Mouse (Mus musculus): ENCODE results near the gene Arid5a. TPM values are rescaled to one million over a fixed set of nuclear protein-coding genes. Genes with fewer than 3 reads are reported as not detected.

Gene Arid5a
- polyA plus RNA-seq, 1 experiment from 2014 or later = 4.9 TPM

DNA sequence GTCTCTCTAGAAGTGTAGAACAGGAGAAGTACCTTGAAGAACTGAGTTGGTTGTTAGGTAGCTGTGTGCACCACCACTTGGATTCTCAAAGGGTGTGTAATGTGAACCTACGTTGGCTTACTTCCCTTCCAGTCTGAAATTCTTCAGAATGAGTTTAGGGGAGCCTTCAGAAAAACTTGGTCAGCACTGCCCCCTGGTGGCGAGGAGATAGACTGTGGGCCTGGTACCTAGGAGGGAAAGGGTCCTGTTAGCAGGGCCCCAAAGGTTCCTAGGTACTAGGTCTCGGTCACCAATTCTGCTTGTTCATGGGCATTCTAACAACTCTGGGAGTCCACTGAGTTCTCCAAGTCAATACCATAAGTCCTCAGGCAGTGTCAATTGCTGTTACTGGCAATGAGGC lies 28.3 kb upstream of the Arid5a start:
- no peak for ATAC-seq (ENCODE audit: low read depth)
- WGBS (ENCODE audit: insufficient replicate concordance) = 17% methylated on average over 3 of the region's 3 CpGs

DNA sequence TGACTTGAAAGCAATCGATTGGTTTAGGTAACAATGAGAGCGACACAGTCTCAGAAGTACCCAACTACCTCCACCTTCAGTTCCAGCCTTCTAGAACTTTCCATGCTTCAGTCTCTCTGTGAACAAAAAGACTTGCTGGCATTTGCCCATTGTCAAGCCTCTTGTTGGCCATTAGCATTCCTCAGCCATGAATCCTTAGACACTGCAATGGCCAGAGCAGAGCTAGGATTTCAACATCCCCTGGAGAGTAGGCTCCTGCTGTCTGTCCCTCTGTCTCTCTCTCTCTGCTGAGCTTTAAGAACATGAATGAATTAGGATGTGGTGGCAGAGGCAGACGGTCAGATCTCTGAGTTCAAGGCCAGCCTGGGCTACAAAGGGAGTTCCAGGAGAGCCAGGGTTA lies 26.6 kb upstream of the Arid5a start:
- WGBS (ENCODE audit: insufficient replicate concordance) = 70% methylated on average over 3 of the region's 3 CpGs
- ATAC-seq (ENCODE audit: low read depth) = no peak
- Histone ChIP-seq H3K4me2 (ENCODE audit: low read depth, low read length) (no peak overlapping the region), H3K9ac (ENCODE audit: low read depth, low read length) (no peak overlapping the region), H3K4me3 (ENCODE audit: low read depth, low read length) (no peak overlapping the region), H3K36me3 (ENCODE audit: control insufficient read depth, insufficient read depth) (no peaks in the 10 kb centered on the region), H3K4me1 (ENCODE audit: control insufficient read depth, low read depth, low read length) (no peaks in the 10 kb centered on the region), H3K9me3 (replicated peaks; ENCODE audit: control insufficient read depth, low read length) (no peaks in the 10 kb centered on the region), H3K27me3 (ENCODE audit: control insufficient read depth, insufficient read depth, low read depth, low read length) (no peaks in the 10 kb centered on the region), H3K27ac (ENCODE audit: low read length) (no peak overlapping the region)

More for the DNA sequence above, 28.3 kb upstream of the Arid5a start:
- Histone ChIP-seq H3K9ac (ENCODE audit: low read depth, low read length) (no peak overlapping the region), H3K36me3 (ENCODE audit: control insufficient read depth, insufficient read depth) (no peaks in the 10 kb centered on the region), H3K4me1 (ENCODE audit: control insufficient read depth, low read depth, low read length) (no peaks in the 10 kb centered on the region; the same call in none of the 2 replicates), H3K27ac (ENCODE audit: low read length) (no peak overlapping the region), H3K27me3 (ENCODE audit: control insufficient read depth, insufficient read depth, low read depth, low read length) (no peaks in the 10 kb centered on the region), H3K4me2 (ENCODE audit: low read depth, low read length) (no peak overlapping the region), H3K9me3 (replicated peaks; ENCODE audit: control insufficient read depth, low read length) (no peaks in the 10 kb centered on the region), H3K4me3 (ENCODE audit: low read depth, low read length) (no peak overlapping the region)

DNA sequence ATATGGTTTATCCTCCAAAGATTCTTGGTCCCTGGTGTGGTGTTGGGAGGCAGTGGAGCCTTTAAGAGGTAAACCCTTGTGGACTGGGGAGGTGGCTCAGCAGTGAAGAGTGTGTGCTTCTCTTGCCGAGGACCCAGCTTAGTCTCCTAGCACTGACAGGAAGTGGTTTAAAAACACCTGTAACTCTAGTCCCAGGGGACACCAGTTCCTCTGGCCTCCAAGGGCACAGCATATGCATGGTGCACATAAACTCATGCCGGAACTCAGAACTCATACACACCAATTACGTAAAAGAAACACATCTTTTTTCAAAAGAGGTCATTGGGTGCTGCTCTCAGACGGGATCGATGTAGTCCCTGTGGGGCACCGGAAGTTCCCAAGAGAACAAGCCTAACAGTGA lies 25.7 kb upstream of the Arid5a start:
- Histone ChIP-seq H3K9ac (ENCODE audit: low read depth, low read length) (no peak overlapping the region), H3K27ac (ENCODE audit: low read length) (no peak overlapping the region), H3K4me2 (ENCODE audit: low read depth, low read length) (no peak overlapping the region), H3K27me3 (ENCODE audit: control insufficient read depth, insufficient read depth, low read depth, low read length) (no peaks in the 10 kb centered on the region), H3K4me1 (ENCODE audit: control insufficient read depth, low read depth, low read length) (no peaks in the 10 kb centered on the region), H3K36me3 (ENCODE audit: control insufficient read depth, insufficient read depth) (no peaks in the 10 kb centered on the region), H3K4me3 (ENCODE audit: low read depth, low read length) (no peak overlapping the region), H3K9me3 (replicated peaks; ENCODE audit: control insufficient read depth, low read length) (no peaks in the 10 kb centered on the region)
- no peak for ATAC-seq (ENCODE audit: low read depth)
- 73% methylated on average over 6 of the region's 6 CpGs for WGBS (ENCODE audit: insufficient replicate concordance)

DNA sequence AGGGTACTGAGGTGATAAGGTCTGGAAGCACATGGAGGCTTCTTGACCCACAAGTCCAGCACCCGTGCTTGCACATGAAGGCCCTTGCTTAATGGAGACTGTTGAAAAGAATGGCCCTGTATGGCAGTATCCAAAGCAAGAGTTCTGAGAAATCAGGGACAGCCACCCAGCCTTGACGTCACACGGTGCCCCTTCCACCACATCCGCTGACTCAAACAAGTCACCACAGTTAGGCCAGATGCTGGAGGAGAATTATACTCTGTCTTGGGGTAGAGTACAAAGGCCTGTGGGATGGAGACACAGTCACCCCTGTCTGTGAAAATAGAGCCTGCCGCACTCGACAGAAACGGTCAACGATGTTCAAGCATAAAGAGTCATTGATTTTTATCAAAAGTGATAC lies 14.1 kb upstream of the Arid5a start:
- no peak overlapping the region for H3K4me2 ChIP-seq (ENCODE audit: low read depth, low read length)
- peaks cover 5% of the 10 kb centered on the region for H3K27me3 ChIP-seq (ENCODE audit: control insufficient read depth, insufficient read depth, low read depth, low read length)
- H3K4me3 ChIP-seq (ENCODE audit: low read depth, low read length) = no peak overlapping the region
- no peaks in the 10 kb centered on the region for H3K9me3 ChIP-seq (replicated peaks; ENCODE audit: control insufficient read depth, low read length)
- no peak for ATAC-seq (ENCODE audit: low read depth)
- H3K4me1 ChIP-seq (ENCODE audit: control insufficient read depth, low read depth, low read length) = no peaks in the 10 kb centered on the region
- WGBS (ENCODE audit: insufficient replicate concordance) = 81% methylated on average over 8 of the region's 8 CpGs
- no peak overlapping the region for H3K27ac ChIP-seq (ENCODE audit: low read length)
- H3K9ac ChIP-seq (ENCODE audit: low read depth, low read length) = no peak overlapping the region
- no peaks in the 10 kb centered on the region for H3K36me3 ChIP-seq (ENCODE audit: control insufficient read depth, insufficient read depth)

DNA sequence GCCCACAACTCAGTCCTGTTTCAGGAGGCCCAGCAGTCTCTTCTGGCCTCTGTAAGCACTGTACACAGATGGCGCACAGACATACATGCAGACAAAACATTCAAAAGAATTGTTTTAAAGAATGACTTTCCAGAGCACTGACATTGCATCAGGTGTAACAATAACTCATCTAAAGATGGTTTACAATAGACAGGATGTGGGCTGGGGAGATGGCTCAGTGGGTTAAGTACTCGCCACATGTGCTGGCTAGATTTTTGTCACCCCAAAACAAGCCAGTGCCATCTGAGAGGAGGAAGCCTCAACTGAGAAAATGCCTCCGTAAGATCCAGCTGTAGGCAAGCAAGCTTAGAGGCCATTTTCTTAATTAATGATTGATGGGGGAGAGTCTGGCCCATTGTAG lies 13.1 kb upstream of the Arid5a start:
- peaks cover 14% of the 10 kb centered on the region for H3K27me3 ChIP-seq (ENCODE audit: control insufficient read depth, insufficient read depth, low read depth, low read length)
- H3K27ac ChIP-seq (ENCODE audit: low read length) = no peak overlapping the region
- H3K4me3 ChIP-seq (ENCODE audit: low read depth, low read length) = no peak overlapping the region
- no peak overlapping the region for H3K4me2 ChIP-seq (ENCODE audit: low read depth, low read length)
- no peak for ATAC-seq (ENCODE audit: low read depth)
- no peaks in the 10 kb centered on the region for H3K4me1 ChIP-seq (ENCODE audit: control insufficient read depth, low read depth, low read length)
- 51% methylated on average over 3 of the region's 3 CpGs for WGBS (ENCODE audit: insufficient replicate concordance)
- H3K9me3 ChIP-seq (replicated peaks; ENCODE audit: control insufficient read depth, low read length) = no peaks in the 10 kb centered on the region
- H3K9ac ChIP-seq (ENCODE audit: low read depth, low read length) = no peak overlapping the region
- no peaks in the 10 kb centered on the region for H3K36me3 ChIP-seq (ENCODE audit: control insufficient read depth, insufficient read depth)

DNA sequence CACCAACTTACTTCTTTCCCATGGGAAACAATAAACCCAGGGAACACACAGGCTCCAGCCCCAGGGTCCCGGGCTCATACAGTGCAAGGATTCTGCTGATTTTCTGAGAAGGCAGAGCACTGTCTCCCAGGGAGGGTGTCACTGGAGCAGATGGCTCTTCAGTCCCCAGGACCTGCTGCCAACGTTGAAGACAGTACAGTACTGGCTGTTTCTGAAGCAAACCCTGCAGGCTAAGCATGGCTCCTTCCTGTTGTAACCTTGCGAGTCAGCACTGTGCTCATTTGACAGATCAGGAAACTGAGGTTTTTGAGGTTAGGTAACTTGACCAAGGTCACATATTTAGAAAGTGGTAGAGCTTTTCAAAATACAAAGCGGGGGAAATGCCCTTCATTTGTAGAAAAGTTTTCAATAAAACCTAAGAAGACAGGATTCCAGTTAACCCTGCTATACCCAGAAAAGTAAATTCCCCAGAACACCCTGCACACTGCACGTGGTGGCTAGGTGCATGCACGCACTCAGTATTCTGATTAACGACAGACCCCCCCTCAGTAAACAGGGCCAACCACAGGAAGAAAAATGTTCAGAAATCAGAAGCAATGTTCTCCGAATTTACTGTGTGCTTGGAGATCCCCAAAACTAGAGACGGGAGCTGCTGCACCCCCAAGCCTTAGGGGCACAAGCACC lies 10.9 kb upstream of the Arid5a start:
- H3K27ac ChIP-seq (ENCODE audit: low read length) = no peak overlapping the region
- ATAC-seq (ENCODE audit: low read depth) = no peak
- H3K9ac ChIP-seq (ENCODE audit: low read depth, low read length) = no peak overlapping the region
- 13% methylated on average over 9 of the region's 9 CpGs for WGBS (ENCODE audit: insufficient replicate concordance)
- no peak overlapping the region; the same call in 1 of the 2 replicates for H3K4me2 ChIP-seq (ENCODE audit: low read depth, low read length)
- H3K36me3 ChIP-seq (ENCODE audit: control insufficient read depth, insufficient read depth) = no peaks in the 10 kb centered on the region
- H3K4me1 ChIP-seq (ENCODE audit: control insufficient read depth, low read depth, low read length) = no peaks in the 10 kb centered on the region
- H3K9me3 ChIP-seq (replicated peaks; ENCODE audit: control insufficient read depth, low read length) = no peaks in the 10 kb centered on the region
- H3K4me3 ChIP-seq (ENCODE audit: low read depth, low read length) = no peak overlapping the region
- H3K27me3 ChIP-seq (ENCODE audit: control insufficient read depth, insufficient read depth, low read depth, low read length) = peaks cover 33% of the 10 kb centered on the region

DNA sequence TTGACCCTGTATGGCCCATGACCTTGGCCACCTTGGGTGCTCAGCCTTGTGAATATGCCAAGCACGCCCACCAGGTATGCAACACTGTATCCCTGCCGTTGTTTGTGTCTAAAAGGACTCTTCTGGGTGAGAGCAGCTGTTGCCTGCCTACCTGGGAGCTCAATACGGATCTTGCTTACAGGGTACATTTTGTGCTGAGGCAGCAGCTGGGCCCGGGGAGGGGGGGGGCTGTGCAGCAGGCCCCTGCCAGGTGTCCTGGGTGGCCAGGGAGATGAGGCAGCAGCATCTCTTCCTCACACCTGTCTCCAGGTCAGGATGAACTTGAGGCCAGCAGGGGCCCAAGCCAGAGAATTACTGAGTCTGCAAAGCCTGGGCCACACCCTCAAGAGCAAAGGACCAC lies 9.4 kb upstream of the Arid5a start:
- H3K4me2 ChIP-seq (ENCODE audit: low read depth, low read length) = no peak overlapping the region
- H3K27ac ChIP-seq (ENCODE audit: low read length) = no peak overlapping the region
- no peak overlapping the region for H3K9ac ChIP-seq (ENCODE audit: low read depth, low read length)
- no peaks in the 10 kb centered on the region; the same call in 1 of the 2 replicates for H3K4me1 ChIP-seq (ENCODE audit: control insufficient read depth, low read depth, low read length)
- no peak for ATAC-seq (ENCODE audit: low read depth)
- peaks cover 36% of the 10 kb centered on the region for H3K27me3 ChIP-seq (ENCODE audit: control insufficient read depth, insufficient read depth, low read depth, low read length)
- H3K9me3 ChIP-seq (replicated peaks; ENCODE audit: control insufficient read depth, low read length) = no peaks in the 10 kb centered on the region
- H3K36me3 ChIP-seq (ENCODE audit: control insufficient read depth, insufficient read depth) = no peaks in the 10 kb centered on the region
- no peak overlapping the region for H3K4me3 ChIP-seq (ENCODE audit: low read depth, low read length)
- 48% methylated on average over 4 of the region's 4 CpGs for WGBS (ENCODE audit: insufficient replicate concordance)

DNA sequence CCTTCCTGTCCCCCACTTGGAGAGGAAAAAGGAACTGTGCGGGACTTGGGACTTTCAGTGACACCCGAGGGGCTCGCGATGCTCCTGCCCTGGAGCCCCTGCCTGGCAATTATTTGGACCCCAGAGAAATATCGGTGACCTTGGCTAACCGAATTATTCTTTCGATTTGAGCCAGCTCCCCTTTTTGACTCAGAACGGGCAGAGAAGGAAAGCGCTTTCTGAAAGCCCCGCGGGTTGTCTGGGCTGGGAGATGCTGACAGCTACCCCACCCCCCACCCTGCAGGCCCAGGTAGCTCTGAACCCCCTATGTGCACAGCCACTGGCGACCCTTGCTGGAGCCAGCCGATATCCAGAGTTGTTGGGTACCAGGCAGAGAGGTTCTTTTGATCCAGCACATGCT lies 8.4 kb upstream of the Arid5a start:
- H3K27me3 ChIP-seq (ENCODE audit: control insufficient read depth, insufficient read depth, low read depth, low read length) = peaks cover 45% of the 10 kb centered on the region
- no peaks in the 10 kb centered on the region; the same call in 1 of the 2 replicates for H3K4me1 ChIP-seq (ENCODE audit: control insufficient read depth, low read depth, low read length)
- H3K9me3 ChIP-seq (replicated peaks; ENCODE audit: control insufficient read depth, low read length) = no peaks in the 10 kb centered on the region
- no peaks in the 10 kb centered on the region for H3K36me3 ChIP-seq (ENCODE audit: control insufficient read depth, insufficient read depth)
- WGBS (ENCODE audit: insufficient replicate concordance) = 29% methylated on average over 13 of the region's 13 CpGs
- no peak for ATAC-seq (ENCODE audit: low read depth)
- H3K9ac ChIP-seq (ENCODE audit: low read depth, low read length) = no peak overlapping the region
- no peak overlapping the region for H3K4me3 ChIP-seq (ENCODE audit: low read depth, low read length)
- H3K27ac ChIP-seq (ENCODE audit: low read length) = no peak overlapping the region
- H3K4me2 ChIP-seq (ENCODE audit: low read depth, low read length) = no peak overlapping the region

DNA sequence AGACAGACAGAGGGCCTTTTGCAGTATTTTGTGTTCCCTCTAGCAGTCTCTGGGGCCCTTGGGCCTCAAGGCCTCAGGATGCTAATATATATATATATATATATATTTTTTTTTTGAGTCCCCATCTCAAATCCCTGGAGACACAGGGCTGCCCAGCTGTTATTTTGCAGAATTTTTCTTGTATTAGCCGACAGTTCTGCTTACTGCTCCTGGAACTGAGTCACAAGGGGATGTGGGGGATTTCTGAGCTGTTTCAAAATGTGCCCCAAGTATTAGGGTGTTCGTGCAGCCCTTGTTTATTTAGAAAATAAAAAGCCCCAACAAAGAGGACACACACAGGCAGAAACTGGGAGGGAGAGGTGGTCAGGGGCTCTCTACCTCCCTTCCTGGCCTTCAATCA lies 7.9 kb upstream of the Arid5a start:
- Histone ChIP-seq H3K4me1 (ENCODE audit: control insufficient read depth, low read depth, low read length) (no peaks in the 10 kb centered on the region; the same call in 1 of the 2 replicates), H3K27me3 (ENCODE audit: control insufficient read depth, insufficient read depth, low read depth, low read length) (peaks cover 48% of the 10 kb centered on the region), H3K36me3 (ENCODE audit: control insufficient read depth, insufficient read depth) (no peaks in the 10 kb centered on the region), H3K4me3 (ENCODE audit: low read depth, low read length) (no peak overlapping the region), H3K27ac (ENCODE audit: low read length) (no peak overlapping the region; the same call in 1 of the 2 replicates), H3K9me3 (replicated peaks; ENCODE audit: control insufficient read depth, low read length) (no peaks in the 10 kb centered on the region), H3K9ac (ENCODE audit: low read depth, low read length) (no peak overlapping the region), H3K4me2 (ENCODE audit: low read depth, low read length) (no peak overlapping the region)
- ATAC-seq (ENCODE audit: low read depth) = no peak
- 34% methylated on average over 2 of the region's 2 CpGs for WGBS (ENCODE audit: insufficient replicate concordance)

Measured in liver, embryonic 16.5 days (tissue).